Mouse (Mus musculus) retina, adult 2 months (tissue): ENCODE results near the gene Fbxl15.
A peak's percentile ranks its signal among the peaks of the same experiment; 100 is the strongest.

ENCODE experiments used
- DNase-seq: peaks from one replicate; pipeline ENCODE4 v3.0.0-alpha.2; 2012; ENCODE audit warnings: low read depth, low spot score

Fbxl15 gene

GRCm38 (mm10) chr19:46308706-46309435, 19.1 kb upstream of the Fbxl15 start:
- peak; percentile 74 for DNase-seq

GRCm38 (mm10) chr19:46309651-46310305, 18.2 kb upstream of the Fbxl15 start:
- no peak for DNase-seq

- DNase-seq = no peak
Observed at GRCm38 (mm10) chr19:46310312-46310865, 17.6 kb upstream of the Fbxl15 start.

GRCm38 (mm10) chr19:46311341-46311740, 16.6 kb upstream of the Fbxl15 start:
- no peak for DNase-seq

- no peak for DNase-seq
Observed at GRCm38 (mm10) chr19:46312566-46312965, 15.4 kb upstream of the Fbxl15 start.

- no peak for DNase-seq
Observed at GRCm38 (mm10) chr19:46313116-46313515, 14.9 kb upstream of the Fbxl15 start.

- DNase-seq = no peak
Observed at GRCm38 (mm10) chr19:46313591-46313990, 14.4 kb upstream of the Fbxl15 start.

- no peak for DNase-seq
Observed at GRCm38 (mm10) chr19:46314151-46314601, 13.8 kb upstream of the Fbxl15 start.

- DNase-seq = no peak
Observed at GRCm38 (mm10) chr19:46314872-46315742, 12.9 kb upstream of the Fbxl15 start.

GRCm38 (mm10) chr19:46315752-46316610, 12.0 kb upstream of the Fbxl15 start:
- DNase-seq = no peak

- DNase-seq = no peak
Observed at GRCm38 (mm10) chr19:46316846-46317545, 11.0 kb upstream of the Fbxl15 start.

- no peak for DNase-seq
Observed at GRCm38 (mm10) chr19:46317546-46317885, 10.5 kb upstream of the Fbxl15 start.

GRCm38 (mm10) chr19:46318031-46318471, 9.9 kb upstream of the Fbxl15 start:
- no peak for DNase-seq

GRCm38 (mm10) chr19:46318586-46319378, 9.2 kb upstream of the Fbxl15 start:
- no peak for DNase-seq

GRCm38 (mm10) chr19:46320076-46320785, 7.8 kb upstream of the Fbxl15 start:
- no peak for DNase-seq

GRCm38 (mm10) chr19:46321101-46321943, 6.7 kb upstream of the Fbxl15 start:
- DNase-seq = no peak

GRCm38 (mm10) chr19:46322144-46322995, 5.6 kb upstream of the Fbxl15 start:
- peak; percentile 63 for DNase-seq
